Mouse (Mus musculus) myocyte (in vitro differentiated cells): ENCODE data around the gene Plekhf1. TPM values are rescaled to one million over a fixed set of nuclear protein-coding genes. Genes with fewer than 3 reads are reported as not detected.

ENCODE experiments used
- H3K27me3 ChIP-seq: one replicate; pipeline ENCODE4 v1.6.1; 2011; ENCODE audit not compliant: control insufficient read depth, insufficient read depth, insufficient read length
- H3K36me3 ChIP-seq: one replicate; pipeline ENCODE4 v1.6.1; 2011; ENCODE audit not compliant: control insufficient read depth, insufficient read depth
- H3K4me2 ChIP-seq: one replicate; pipeline ENCODE4 v1.6.1; 2011; ENCODE audit warnings: low read depth, control low read depth
- H3K4me3 ChIP-seq: one replicate; pipeline ENCODE4 v1.5.1; 2011; ENCODE audit warnings: mild to moderate bottlenecking, control low read depth, moderate library complexity
- H3K79me2 ChIP-seq: one replicate; pipeline ENCODE4 v1.6.1; 2011; ENCODE audit not compliant: control insufficient read depth, insufficient read depth
- H3ac ChIP-seq: one replicate; pipeline ENCODE4 v1.6.1; 2011; ENCODE audit not compliant: control insufficient read depth, insufficient read length
- CEBPB ChIP-seq: IDR thresholded peaks from 2 replicates; pipeline ENCODE4 v1.6.1; 2011; ENCODE audit warnings: mild to moderate bottlenecking, moderate library complexity; ENCODE audit not compliant: poor library complexity, insufficient read depth, severe bottlenecking
- E2F4 ChIP-seq: IDR thresholded peaks from one replicate; pipeline ENCODE4 v1.6.1; 2011; ENCODE audit warnings: mild to moderate bottlenecking, control low read depth, moderate library complexity; ENCODE audit not compliant: insufficient read depth
- MAX ChIP-seq: IDR thresholded peaks from one replicate; pipeline ENCODE4 v1.6.1; 2011; ENCODE audit warnings: low read depth, mild to moderate bottlenecking, control low read depth
- MYOD1 ChIP-seq, 3 experiments: IDR thresholded peaks; one replicate each; pipeline ENCODE4 v1.6.1; 2011; ENCODE audit warnings: control low read depth in 2 of 3, low read depth in 2 of 3, mild to moderate bottlenecking in 2 of 3, moderate library complexity in 1 of 3; ENCODE audit not compliant: insufficient read length in 2 of 3, control insufficient read depth in 1 of 3
- MYOG ChIP-seq, 3 experiments: IDR thresholded peaks; one replicate each; pipeline ENCODE4 v1.6.1; 2011; ENCODE audit warnings: control low read depth in 2 of 3, low read depth in 2 of 3, mild to moderate bottlenecking in 2 of 3; ENCODE audit not compliant: insufficient read length in 2 of 3, control insufficient read depth in 1 of 3, insufficient read depth in 1 of 3
- POLR2A ChIP-seq: IDR thresholded peaks from one replicate; pipeline ENCODE4 v1.6.1; 2011; ENCODE audit warnings: low read depth, mild to moderate bottlenecking, control low read depth, moderate library complexity; ENCODE audit not compliant: insufficient read length
- POLR2AphosphoS2 ChIP-seq: IDR thresholded peaks from one replicate; pipeline ENCODE4 v1.6.1; 2011; ENCODE audit warnings: low read depth, control low read depth; ENCODE audit not compliant: insufficient read length
- REST ChIP-seq: IDR thresholded peaks from one replicate; pipeline ENCODE4 v1.6.1; 2011; ENCODE audit warnings: mild to moderate bottlenecking, control low read depth, moderate library complexity; ENCODE audit not compliant: insufficient read depth, insufficient read length
- SRF ChIP-seq: IDR thresholded peaks from one replicate; pipeline ENCODE4 v1.6.1; 2011; ENCODE audit warnings: low read depth; ENCODE audit not compliant: control insufficient read depth, insufficient read length
- TCF12 ChIP-seq: IDR thresholded peaks from one replicate; pipeline ENCODE4 v1.6.1; 2011; ENCODE audit warnings: mild to moderate bottlenecking, control low read depth; ENCODE audit not compliant: poor library complexity, insufficient read depth, severe bottlenecking
- TCF3 ChIP-seq: IDR thresholded peaks from one replicate; pipeline ENCODE4 v1.6.1; 2011; ENCODE audit warnings: low read depth, control low read depth; ENCODE audit not compliant: insufficient read length
- USF1 ChIP-seq: IDR thresholded peaks from one replicate; pipeline ENCODE4 v1.6.1; 2011; ENCODE audit warnings: low read depth, mild to moderate bottlenecking, control low read depth, moderate library complexity
- polyA plus RNA-seq: library from polyadenylated mRNA; unstranded; fragments of >200 nt; fragmentation: generic; extraction: Trizol; gene quantifications from one replicate; pipeline ENCODE4 v1.2.1, GENCODE M21; 2012; ENCODE audit warnings: missing spikeins

Gene Plekhf1
- polyA plus RNA-seq, 1 experiment, result 3.0 TPM

- Histone ChIP-seq H3K36me3 (no peaks in the 10 kb centered on the region), H3ac (no peak overlapping the region), H3K79me2 (no peaks in the 10 kb centered on the region), H3K27me3 (no peaks in the 10 kb centered on the region), H3K4me3 (no peak overlapping the region), H3K4me2 (no peak overlapping the region)
- no peak for TF ChIP-seq CEBPB
- no peak for TF ChIP-seq MYOD1 (IDR thresholded peaks at IDR 0.05; ENCODE audit: control insufficient read depth in 1 of 3, insufficient read length in 2 of 3, low read depth in 2 of 3)
- TF ChIP-seq MAX, result no peak
- no peak for TF ChIP-seq POLR2AphosphoS2
- TF ChIP-seq POLR2A, result no peak
- no peak for TF ChIP-seq TCF3
- TF ChIP-seq USF1, result no peak
- no peak for TF ChIP-seq SRF
- no peak for TF ChIP-seq REST
- no peak for TF ChIP-seq MYOG (IDR thresholded peaks at IDR 0.05; ENCODE audit: control insufficient read depth in 1 of 3, insufficient read depth in 1 of 3, insufficient read length in 2 of 3, low read depth in 2 of 3)
- TF ChIP-seq TCF12, result no peak
- no peak for TF ChIP-seq E2F4
Observed at GRCm38 (mm10) chr7:38242417-38242816, 14.6 kb upstream of the Plekhf1 start.

- Histone ChIP-seq H3K36me3 (no peaks in the 10 kb centered on the region), H3K27me3 (no peaks in the 10 kb centered on the region), H3K4me2 (no peak overlapping the region), H3K79me2 (no peaks in the 10 kb centered on the region), H3K4me3 (no peak overlapping the region), H3ac (no peak overlapping the region)
- TF ChIP-seq MYOD1 (IDR thresholded peaks at IDR 0.05; ENCODE audit: control insufficient read depth in 1 of 3, insufficient read length in 2 of 3, low read depth in 2 of 3) (no peak), SRF (no peak), USF1 (no peak), REST (no peak), TCF12 (no peak), TCF3 (no peak), CEBPB (no peak)
Observed at GRCm38 (mm10) chr7:38237140-38237539, 9.3 kb upstream of the Plekhf1 start.

- H3K4me3 ChIP-seq, result no peak overlapping the region
- no peaks in the 10 kb centered on the region for H3K36me3 ChIP-seq
- H3K4me2 ChIP-seq, result no peak overlapping the region
- H3ac ChIP-seq, result no peak overlapping the region
- H3K27me3 ChIP-seq, result no peaks in the 10 kb centered on the region
- TF ChIP-seq REST, result no peak
- no peak for TF ChIP-seq MYOD1 (IDR thresholded peaks at IDR 0.05; ENCODE audit: control insufficient read depth in 1 of 3, insufficient read length in 2 of 3, low read depth in 2 of 3)
- TF ChIP-seq POLR2A, result no peak
- TF ChIP-seq USF1, result no peak
- no peak for TF ChIP-seq MYOG (IDR thresholded peaks at IDR 0.05; ENCODE audit: control insufficient read depth in 1 of 3, insufficient read depth in 1 of 3, insufficient read length in 2 of 3, low read depth in 2 of 3)
- no peaks in the 10 kb centered on the region for H3K79me2 ChIP-seq
Observed at GRCm38 (mm10) chr7:38236400-38237105, 8.7 kb upstream of the Plekhf1 start.

- Histone ChIP-seq H3K79me2 (peaks cover 16% of the 10 kb centered on the region), H3K4me2 (peak overlapping the region; percentile 53), H3K36me3 (no peaks in the 10 kb centered on the region), H3ac (no peak overlapping the region), H3K4me3 (no peak overlapping the region), H3K27me3 (no peaks in the 10 kb centered on the region)
- no peak for TF ChIP-seq MYOD1 (IDR thresholded peaks at IDR 0.05; ENCODE audit: control insufficient read depth in 1 of 3, insufficient read length in 2 of 3, low read depth in 2 of 3)
- no peak for TF ChIP-seq SRF
- no peak for TF ChIP-seq TCF12
- TF ChIP-seq MAX, result no peak
- TF ChIP-seq TCF3, result no peak
- TF ChIP-seq CEBPB, result no peak
- TF ChIP-seq MYOG (IDR thresholded peaks at IDR 0.05; ENCODE audit: control insufficient read depth in 1 of 3, insufficient read depth in 1 of 3, insufficient read length in 2 of 3, low read depth in 2 of 3), result peak in 1 of 3 experiments; percentile 25
- TF ChIP-seq E2F4, result no peak
Observed at GRCm38 (mm10) chr7:38230285-38230684, 2.5 kb upstream of the Plekhf1 start.

- H3K36me3 ChIP-seq, result no peaks in the 10 kb centered on the region
- no peaks in the 10 kb centered on the region for H3K27me3 ChIP-seq
- TF ChIP-seq REST, result no peak
- no peak for TF ChIP-seq TCF12
- TF ChIP-seq MAX, result no peak
- TF ChIP-seq MYOD1 (IDR thresholded peaks at IDR 0.05; ENCODE audit: control insufficient read depth in 1 of 3, insufficient read length in 2 of 3, low read depth in 2 of 3), result no peak
- TF ChIP-seq SRF, result no peak
- TF ChIP-seq E2F4, result no peak
- TF ChIP-seq MYOG (IDR thresholded peaks at IDR 0.05; ENCODE audit: control insufficient read depth in 1 of 3, insufficient read depth in 1 of 3, insufficient read length in 2 of 3, low read depth in 2 of 3), result no peak
- no peak for TF ChIP-seq POLR2A
- TF ChIP-seq CEBPB, result no peak
- TF ChIP-seq POLR2AphosphoS2, result no peak
- no peak for TF ChIP-seq USF1
- TF ChIP-seq TCF3, result no peak
- H3K4me3 ChIP-seq, result peak overlapping the region; percentile 80
- peak overlapping the region; percentile 65 for H3K4me2 ChIP-seq
- H3K79me2 ChIP-seq, result peaks cover 32% of the 10 kb centered on the region
- peak overlapping the region; percentile 34 for H3ac ChIP-seq
Observed at GRCm38 (mm10) chr7:38228329-38228728, 513 bp upstream of the Plekhf1 start.
